Mouse (Mus musculus): ENCODE measurements around the gene Gm20517.

GRCm38 (mm10) chr17:47622912-47623554 lies 11.6 kb downstream of the Gm20517 start:
- TF ChIP-seq CTCF (IDR thresholded peaks at IDR 0.05; ENCODE audit: insufficient read depth, low read length) (no peak), POLR2A (IDR thresholded peaks at IDR 0.05; ENCODE audit: borderline replicate concordance, extremely low read depth, low read depth, low read length) (no peak)
